Mouse (Mus musculus) bone marrow, adult 2 months (tissue): Measurements from ENCODE around the gene Tssk4.

ENCODE experiments used
- CTCF ChIP-seq: fragments of 200-500 bp; IDR thresholded peaks from 2 replicates; pipeline ENCODE4 v1.5.1; 2011; ENCODE audit warnings: low read length, control low read depth; ENCODE audit not compliant: control insufficient read depth, insufficient read depth
- POLR2A ChIP-seq: fragments of 200-500 bp; IDR thresholded peaks from 2 replicates; pipeline ENCODE4 v1.6.1; 2011; ENCODE audit warnings: low read depth, mild to moderate bottlenecking, control low read depth, low read length, borderline replicate concordance; ENCODE audit not compliant: control insufficient read depth

- TF ChIP-seq CTCF (no peak), POLR2A (no peak)
Observed at GRCm38 (mm10) chr14:55656935-55657334, 7.0 kb downstream of the Tssk4 start.
